Mouse (Mus musculus): Measurements from ENCODE around the gene Bsn.

Gene Bsn

DNA sequence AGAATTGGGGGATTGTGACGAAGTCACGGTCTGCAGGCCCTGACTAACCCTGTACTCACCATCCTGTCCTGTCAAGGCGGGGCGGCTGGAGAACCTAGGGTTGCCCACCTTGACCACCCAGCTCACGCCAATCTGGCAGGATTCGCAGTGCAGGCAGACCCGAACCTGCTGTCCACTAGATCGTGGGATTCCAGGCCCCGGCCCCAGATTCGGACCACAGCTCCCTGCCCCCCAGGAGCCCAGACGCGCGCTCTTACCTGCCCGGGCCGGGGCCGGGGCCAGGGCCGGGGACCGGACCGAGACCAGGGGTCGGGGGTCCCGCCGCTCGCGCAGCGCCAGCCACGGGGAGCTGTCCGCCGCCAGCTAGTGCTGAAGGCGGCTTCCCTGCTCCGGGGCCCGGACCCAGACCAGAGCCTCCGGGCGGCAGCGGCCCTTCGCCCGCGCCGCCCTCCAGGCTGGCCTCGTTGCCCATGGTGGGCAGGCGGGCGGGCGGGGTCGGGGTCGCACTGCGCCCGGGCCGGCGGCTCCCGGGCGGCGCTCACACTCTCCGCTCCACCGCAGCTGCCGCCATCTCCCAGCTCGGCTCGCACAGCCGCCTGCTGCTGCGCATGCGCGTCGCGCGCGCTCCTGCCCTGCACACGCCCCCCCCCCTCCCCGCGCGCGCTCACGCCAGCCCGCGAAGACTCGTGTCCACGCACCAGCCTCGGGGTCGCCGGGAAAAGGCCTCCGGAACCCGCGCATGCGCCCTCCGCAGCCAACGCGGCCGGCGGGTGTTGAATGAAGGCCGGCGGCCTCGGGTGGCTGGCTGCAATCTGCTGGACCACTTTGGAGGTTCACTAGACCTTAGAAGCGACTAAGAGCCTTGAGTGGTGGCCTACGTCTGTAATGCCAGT, at the start of gene Bsn:
TSS of gene Bsn (minus strand) at position 598 of the 893 bp plus-strand sequence.
- peak; percentile 15 for DNase-seq (ENCODE audit: low spot score)

DNA sequence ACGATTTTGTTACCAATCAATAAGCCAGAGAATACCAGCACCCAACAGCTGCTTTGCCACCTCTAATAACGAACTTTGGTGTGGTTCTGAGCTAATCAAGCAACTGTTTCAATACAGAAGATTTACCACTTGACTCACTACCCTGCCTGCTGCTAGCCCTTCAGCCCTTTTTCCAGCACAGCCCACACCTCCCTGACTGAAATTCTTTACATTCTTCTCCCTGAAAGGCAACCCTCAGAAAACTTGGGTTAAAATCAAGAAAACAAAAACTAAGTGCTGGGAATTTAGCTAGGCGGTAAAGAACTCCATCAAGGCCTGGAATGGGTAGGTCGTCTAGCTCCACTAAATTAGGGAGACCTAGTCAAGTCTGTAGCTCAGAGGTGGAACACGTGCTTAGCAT, 49.8 kb upstream of the Bsn start:
- DNase-seq (ENCODE audit: low spot score), result no peak

DNA sequence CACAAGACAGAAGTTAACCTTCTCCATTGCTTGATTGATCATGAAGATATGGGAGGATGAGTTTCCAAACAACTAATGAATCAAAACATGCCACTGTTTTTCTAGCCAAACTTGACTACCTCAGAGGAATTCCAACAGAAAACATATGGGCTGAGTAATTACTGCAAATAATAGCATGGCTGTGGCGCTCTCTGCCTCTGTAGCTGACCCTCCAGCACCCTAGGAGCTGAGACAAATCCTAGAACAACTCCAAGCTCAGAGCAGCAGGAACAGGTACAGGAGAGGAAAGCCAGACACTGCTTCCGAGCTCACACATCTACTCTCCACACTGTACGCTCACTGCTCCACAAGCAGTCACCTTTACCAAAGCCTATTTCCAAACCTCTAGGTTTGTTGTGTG, 48.6 kb upstream of the Bsn start:
- no peak for DNase-seq (ENCODE audit: low spot score)

DNA sequence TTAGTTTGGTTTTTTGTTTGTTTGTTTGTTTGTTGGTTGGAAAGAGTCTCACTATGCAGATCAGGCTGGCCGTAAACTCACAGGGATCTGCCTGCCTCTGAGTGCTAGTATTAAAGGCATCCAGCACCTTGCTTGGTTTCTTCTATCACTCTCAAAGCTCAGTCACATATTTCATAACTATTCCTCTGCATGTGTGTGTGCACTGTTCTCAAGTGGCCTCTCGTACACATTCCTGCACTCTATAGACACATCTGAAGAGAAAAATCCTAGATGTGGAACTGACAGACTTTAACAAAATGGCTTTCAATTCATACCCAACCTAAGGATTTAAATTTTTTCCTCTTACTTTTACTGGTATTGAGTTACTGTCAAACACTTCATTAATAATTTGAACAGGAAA, 48.2 kb upstream of the Bsn start:
- no peak for DNase-seq (ENCODE audit: low spot score)

DNA sequence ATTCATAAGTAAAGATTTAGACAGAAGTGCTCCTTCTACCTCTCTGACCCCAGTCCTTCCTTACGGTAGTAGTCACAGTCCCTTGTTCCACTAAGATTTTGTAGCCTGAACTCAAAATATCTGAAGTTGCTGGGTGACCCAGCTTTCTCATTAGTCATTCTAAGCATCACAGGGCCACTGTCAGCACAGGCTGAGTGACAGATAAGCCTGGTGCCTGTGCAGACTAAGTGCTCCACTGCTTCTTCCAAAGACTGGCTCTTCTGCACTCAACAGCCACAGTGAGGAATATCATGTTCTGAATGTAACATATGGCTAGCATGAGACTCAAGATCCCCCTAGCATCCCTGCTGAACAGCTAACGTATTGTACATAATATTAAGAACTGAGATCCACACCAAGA, 44.5 kb upstream of the Bsn start:
- no peak for DNase-seq (ENCODE audit: low spot score)

DNA sequence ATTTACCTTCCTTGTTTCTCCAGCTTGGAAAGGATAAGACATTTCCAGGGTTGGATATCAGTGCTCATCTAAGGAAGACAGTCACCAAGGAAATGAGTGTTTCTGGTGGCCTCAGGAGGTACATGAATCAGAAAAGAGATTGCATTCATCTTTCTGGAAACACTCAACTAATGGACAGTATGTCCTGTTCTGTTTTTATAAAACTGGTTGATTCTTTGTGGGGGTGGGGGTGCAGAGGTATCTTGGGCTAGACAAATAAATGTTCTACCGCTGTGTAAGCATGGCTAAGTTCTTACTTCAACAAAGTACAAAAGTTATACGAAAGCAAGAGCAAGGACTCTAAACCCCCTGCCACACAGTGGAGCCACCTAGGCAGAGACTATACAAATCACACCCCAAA, 42.7 kb upstream of the Bsn start:
- no peak for DNase-seq (ENCODE audit: low spot score)

DNA sequence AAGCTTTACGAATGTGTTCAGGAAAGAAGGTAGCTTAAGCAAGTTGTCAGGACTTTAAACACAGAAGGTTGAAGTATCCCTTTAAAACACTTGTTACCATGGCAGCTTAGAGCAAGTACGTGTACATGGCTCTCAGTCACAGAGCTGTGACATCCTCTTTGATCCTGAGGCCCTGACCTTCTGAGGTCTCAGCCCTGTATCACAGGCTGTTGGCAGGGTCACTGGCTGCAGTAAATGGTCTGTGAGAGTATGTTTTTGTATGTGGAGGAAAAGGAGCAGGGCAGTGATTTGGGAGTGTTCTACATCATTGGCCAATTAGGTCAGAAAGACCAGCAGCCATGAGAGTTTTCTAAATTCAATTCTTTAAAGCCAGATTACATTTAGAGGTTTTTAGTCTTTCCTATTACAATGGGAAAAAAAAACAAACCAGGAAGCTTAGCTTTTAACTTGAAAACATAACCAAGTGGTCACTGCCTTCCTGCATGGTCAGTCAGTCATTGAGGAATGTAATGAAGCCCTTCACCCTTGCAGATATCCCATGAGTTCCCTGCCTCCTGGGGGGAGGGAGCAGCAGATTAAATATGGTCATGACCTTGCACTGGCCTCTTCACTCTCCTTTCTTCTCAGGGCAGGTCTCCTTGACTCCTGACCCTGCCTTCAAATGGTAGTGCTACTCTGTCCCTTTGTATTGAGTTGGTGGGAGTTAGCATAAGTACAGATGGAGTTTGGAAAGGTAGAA, 37.9 kb upstream of the Bsn start:
- DNase-seq (ENCODE audit: low spot score), result no peak

DNA sequence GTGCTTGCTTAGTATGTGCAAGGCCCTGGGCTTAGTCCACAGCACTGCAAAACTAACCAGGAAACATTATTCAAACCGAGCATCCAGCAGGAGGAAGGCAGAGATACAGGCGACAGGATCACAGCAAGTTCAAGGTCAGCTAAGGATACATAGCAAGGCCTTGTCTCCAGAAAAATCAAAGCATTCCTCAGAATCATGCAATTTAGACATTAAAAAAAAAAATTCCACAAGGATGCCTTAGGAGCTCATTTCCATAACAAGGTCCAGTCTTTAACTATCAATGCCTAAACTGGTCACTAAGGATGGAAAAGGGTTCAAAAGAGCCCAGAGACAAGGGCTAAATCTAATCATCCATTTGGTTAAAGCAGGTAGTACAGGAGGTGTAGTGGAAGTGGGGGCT, 35.0 kb upstream of the Bsn start:
- DNase-seq (ENCODE audit: low spot score), result no peak

DNA sequence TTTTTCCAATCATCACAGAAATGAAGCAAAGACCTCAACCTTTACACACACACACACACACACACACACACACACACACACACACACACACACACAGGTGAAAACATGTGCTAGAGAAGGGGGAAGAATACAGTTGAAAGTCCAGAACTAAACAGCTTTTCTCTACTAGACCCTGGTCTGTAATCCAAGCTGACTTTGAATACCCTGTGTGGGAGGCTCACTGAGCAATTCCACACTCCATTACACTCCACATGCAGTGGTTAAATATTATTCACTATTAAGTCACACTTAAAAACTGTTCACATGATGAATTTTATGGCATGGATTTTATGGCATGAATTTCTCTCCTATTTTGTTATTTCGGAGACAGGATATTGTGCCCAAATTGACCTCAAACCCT, 33.4 kb upstream of the Bsn start:
- no peak for DNase-seq (ENCODE audit: low spot score)

DNA sequence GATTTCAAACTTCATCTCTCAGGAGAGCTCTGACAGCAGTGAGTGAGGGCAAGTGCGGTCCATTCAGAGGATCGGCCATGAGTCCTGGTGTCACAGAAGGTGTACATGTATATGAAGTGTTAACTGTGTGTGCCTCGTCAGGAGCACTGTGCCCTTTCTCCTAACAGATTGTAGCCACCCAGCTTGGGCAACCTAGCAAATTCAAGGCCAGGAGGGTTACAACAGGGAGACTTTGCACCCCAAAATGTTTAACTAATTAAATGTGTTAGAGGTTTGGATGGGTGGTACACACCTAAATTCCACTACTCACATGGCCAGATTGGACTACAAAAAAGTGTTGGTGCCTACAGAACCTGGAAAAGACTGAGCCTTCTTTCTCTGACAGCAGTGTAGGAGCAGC, 31.4 kb upstream of the Bsn start:
- no peak for DNase-seq (ENCODE audit: low spot score)

DNA sequence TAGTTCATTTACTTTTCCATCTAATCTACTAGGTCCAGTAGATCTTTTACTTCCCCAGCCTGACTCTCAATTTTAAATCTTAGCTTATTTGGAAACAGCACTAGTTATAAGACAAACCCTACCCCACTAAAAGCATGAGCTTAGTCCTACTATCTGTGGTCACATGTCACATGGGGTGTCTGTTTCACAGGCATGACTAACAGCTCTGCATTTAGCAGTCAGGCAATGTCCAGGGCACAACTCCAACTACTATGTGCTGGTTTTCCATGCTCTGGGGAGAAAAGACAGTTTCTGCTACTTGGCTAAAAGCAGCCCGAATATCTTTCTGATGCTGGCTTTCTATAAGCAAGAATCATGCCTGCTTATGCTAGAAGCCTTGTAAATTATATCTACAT, 30.2 kb upstream of the Bsn start:
- DNase-seq (ENCODE audit: low spot score), result no peak

DNA sequence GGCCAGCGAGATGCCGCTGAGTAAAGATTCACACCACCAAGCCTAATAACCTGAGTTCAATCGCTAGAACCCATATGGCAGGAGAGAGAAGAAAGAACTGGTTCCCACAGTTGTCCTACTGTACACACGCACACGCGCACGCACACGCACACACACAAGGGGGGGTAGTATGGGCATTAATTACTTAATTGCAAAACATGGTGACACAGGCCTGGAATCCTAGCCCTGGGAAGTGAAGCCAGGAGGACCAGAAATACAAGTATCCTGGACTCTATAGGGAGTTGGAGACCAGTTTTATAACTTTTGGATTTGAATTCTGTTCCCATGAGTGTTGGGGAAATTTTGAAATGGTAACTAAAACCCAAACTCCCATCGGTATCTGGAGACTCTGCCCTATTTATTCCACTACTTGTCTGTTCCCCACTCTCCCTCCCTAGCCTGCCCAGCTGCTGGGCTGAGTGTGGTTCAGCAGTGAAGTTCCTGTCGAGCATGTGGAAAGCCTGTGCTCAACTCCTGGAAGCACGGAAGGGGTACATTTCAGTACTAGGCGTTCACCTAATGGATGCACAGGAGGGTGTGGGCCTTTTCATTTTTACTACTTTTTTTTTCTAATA, 29.7 kb upstream of the Bsn start:
- DNase-seq (ENCODE audit: low spot score), result no peak

DNA sequence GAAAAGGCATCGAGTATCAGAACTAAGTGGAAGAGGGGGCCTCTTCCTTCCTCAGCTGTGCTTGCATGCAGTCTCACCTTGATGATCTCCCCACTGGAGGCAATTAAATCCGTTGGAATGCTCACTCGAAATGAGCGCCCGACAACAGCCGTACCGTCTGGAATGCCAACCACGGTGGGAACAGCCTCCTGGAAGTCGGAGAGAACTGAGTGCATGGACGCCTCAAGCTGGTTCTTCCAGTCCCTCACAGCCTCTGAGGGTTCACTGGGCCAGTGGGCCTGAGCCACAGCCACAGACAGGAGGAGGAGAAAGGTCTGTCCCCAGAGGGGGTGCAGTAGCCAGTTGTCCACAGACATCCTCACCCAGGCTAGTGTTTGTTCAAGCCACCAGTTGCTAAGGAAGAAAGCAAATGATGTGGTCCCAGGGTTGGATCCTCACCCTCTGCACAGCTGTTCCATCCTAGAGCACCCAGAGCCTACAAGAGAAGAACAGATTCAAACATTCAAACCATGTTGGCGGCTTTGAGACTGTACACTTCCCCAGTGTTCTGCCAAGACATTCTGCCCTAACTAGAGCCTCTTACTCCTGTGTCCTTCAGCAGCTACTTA, 27.9 kb upstream of the Bsn start:
- no peak for DNase-seq (ENCODE audit: low spot score)

DNA sequence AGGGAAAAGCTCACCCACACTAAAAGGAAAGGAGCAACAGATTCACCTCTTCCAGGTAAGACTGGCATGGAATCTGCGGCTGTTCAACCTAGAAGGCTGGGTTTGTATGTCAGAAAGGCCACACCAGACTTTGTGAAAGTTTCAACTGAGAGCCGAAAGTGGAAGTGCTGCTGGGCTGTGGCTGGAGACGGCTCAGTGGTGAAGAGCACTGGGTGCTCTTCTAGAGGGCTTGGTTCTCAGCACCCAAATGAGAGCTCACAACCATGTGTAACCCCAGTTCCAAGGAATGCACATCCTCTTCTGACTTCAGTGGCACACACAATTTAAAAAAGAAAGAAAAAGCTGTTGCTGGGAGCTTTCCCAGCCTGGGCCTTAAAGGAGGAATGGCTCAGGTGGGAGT, 27.2 kb upstream of the Bsn start:
- DNase-seq (ENCODE audit: low spot score), result no peak

DNA sequence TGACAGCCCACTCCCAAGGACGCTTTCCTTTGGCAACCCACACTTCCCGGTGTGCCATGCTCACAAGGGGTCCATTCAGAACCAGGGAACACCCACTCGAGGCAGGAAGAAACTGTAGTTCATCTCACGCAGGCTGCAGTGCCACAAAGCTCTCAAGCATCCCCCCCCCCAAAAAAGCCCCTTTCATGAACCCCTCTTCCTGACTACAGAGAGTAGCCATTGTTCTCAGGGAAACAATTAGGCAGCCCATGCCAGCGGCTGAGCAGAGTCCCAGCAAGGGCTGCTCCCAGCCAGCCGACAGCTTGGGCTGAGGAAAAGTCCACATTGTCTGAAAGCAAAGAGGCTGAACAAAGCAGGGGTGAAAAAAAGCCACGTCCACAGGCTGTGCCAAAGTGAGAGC, 22.9 kb upstream of the Bsn start:
- DNase-seq (ENCODE audit: low spot score), result no peak

DNA sequence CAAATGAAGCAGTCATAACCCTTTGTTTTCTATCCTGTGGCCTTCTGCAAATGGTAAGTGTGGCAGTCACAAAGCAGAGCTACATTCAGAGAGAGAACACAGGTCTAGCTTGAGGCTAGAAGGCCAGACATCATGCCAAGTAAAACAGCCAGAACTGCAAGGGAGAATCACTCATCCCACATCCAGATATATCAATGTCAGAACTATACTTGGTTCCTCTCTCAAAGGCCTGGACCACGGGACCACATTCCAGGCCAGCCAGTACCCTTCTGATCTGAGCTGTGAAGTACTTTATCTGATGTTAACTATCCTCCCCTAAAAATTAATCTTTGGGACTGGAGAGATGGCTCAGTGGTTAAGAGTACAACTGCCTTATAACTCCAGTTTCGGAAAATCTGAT, 22.2 kb upstream of the Bsn start:
- no peak for DNase-seq (ENCODE audit: low spot score)

DNA sequence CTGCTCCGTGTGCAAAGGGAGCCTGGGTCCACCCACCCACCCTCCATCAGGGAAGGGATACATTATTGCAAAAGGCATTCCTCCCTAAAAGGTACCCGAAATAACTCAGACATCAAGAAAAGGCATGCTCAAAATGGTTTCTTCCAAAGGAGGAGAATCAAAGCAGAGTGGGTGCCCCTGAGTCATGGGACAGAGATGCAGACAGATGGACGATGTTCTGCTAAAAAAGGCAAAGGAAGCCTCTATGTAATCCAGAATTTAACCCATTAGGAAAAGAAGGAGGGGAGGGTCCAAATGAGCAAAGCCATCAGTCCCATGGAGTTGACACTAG, 15.4 kb upstream of the Bsn start:
- no peak for DNase-seq (ENCODE audit: low spot score)

DNA sequence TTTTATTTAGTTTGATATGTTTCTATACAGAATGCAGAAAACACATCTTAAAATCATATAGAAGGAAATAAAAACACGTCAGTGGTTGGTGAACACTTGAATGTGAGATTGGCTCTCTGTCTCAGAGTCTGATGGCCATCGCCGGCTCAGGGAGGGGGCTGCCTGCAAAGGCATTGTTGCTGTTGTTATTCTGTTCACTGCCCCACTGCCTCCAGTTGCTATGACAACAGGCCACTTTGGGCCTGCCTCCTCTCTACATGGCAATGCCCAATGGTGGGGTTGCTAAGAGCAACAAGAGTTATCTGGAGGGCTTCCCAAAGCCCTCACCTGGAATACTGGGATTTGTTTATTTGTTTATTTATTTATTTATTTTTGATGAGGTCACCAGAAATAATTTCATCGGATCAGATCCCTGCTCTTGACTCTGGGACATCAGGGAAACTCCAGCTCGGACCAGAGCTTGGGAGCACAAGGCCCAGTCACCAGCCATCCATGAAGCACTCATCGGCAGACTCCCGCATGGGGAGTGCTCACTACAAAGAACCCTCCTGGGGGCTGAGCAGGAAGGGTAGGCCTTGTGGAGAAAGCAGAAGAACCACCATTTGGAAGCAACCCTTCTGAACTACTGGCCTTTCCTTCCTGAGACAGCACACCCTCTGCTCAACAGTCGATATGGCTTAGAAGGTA, 14.8 kb upstream of the Bsn start:
- no peak for DNase-seq (ENCODE audit: low spot score)

DNA sequence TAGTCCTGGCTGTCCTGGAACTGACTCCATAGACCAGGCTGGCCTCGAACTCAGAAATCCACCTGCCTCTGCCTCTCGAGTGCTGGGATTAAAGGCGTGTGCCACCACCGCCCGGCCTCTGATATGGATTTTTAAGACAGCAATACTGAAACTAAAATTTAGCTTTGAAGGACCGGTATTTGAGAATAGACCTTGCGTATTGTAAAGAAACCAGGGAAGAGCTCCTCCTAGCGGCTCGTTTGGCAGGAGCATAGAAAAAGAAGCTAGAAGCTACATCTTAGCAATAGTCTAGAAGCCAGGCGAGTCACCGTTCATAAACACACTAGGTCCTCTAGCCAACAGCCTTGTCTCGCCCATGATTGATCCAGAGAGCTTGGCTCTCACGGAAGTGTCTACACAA, 12.8 kb upstream of the Bsn start:
- peak; percentile 80 for DNase-seq (ENCODE audit: low spot score)

DNA sequence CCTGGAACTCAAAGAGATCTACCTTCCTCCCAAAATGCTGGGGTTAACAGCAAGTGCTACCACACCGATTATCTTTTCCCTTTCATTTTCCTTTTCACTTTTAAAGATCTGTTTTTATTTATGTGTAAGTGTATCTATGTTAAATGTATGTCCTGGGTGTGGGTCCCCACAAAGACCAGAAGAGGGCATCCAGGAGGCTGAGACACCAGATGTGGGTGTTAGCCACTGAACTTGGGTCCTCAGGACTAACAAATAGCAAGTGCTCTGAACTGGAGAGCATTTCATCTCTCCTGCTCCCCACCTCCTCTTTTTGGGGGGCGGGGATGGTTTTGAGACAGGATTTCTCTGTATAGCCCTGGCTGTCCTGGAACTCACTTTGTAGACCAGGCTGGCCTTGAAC, 12.0 kb upstream of the Bsn start:
- DNase-seq (ENCODE audit: low spot score), result peak; percentile 14

DNA sequence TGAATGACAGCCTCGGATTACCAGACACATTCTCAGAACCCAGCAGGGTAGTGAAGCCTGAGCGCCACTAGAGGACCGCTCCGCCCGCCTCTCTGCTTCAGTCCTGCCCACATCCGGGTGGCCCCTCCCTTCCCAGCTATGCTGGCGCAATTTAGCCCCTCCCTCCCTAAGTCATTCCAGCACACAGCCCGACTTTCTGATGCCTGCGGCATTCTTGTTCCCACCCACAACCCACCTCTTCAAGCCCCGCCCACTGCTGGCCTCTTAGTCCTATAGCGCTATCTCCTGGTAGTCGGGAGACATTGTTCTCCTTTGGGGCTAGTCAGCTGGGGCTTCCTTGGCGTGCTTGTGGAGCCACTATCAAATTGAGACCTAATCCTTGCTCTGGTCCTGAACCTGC, 11.0 kb upstream of the Bsn start:
- peak; percentile 96 for DNase-seq (ENCODE audit: low spot score)

DNA sequence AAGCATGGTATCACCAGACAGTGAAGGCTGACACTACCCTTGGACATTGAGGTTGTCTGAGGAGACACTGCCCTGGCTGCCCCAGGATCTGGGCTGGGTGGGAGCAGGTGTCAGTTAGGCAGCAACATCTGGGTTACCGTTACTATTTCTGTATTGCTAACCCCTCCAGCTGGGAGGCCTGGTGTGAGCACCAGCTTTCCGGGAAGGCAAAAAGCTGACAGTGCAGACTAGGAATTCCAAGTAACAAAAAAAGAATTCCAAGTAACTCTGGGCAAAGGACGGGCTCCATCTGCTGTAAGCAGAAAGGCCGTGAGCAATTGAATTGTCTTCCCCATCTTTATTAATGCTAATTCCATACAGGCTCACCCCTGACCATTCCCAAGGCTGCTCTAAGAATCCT, 8.4 kb upstream of the Bsn start:
- no peak for DNase-seq (ENCODE audit: low spot score)
